Mouse (Mus musculus): Measurements from ENCODE around the gene Tshz2. TPM values are rescaled to one million over a fixed set of nuclear protein-coding genes. Genes with fewer than 3 reads are reported as not detected.

Tshz2 gene
- polyA plus RNA-seq, 1 experiment from 2014 or later: 43.0 TPM

- Histone ChIP-seq H3K4me3 (peak overlapping the region; percentile 79), H3K27ac (peak overlapping the region; percentile 91), H3K27me3 (no peaks in the 10 kb centered on the region), H3K9me3 (no peaks in the 10 kb centered on the region), H3K9ac (peak overlapping the region; percentile 92), H3K36me3 (no peaks in the 10 kb centered on the region), H3K4me1 (replicated peaks) (peaks cover 49% of the 10 kb centered on the region), H3K4me2 (peak overlapping the region; percentile 89)
- WGBS: 21% methylated on average over 17 of the region's 17 CpGs
- ATAC-seq (ENCODE audit: low FRiP score): no peak
Observed at GRCm38 (mm10) chr2:169634619-169635382, 2.0 kb downstream of the Tshz2 start.

- 18% methylated on average over 7 of the region's 7 CpGs for WGBS
- H3K9me3 ChIP-seq: no peaks in the 10 kb centered on the region
- H3K27me3 ChIP-seq: no peaks in the 10 kb centered on the region
- ATAC-seq (ENCODE audit: low FRiP score): no peak
- H3K9ac ChIP-seq: peak overlapping the region; percentile 92
- H3K36me3 ChIP-seq: no peaks in the 10 kb centered on the region
- H3K4me1 ChIP-seq (replicated peaks): peaks cover 54% of the 10 kb centered on the region
- H3K4me2 ChIP-seq: peak overlapping the region; percentile 89
- peak overlapping the region; percentile 79 for H3K4me3 ChIP-seq
- peak overlapping the region; percentile 91 for H3K27ac ChIP-seq
Observed at GRCm38 (mm10) chr2:169635428-169635827, 2.6 kb downstream of the Tshz2 start.

GRCm38 (mm10) chr2:169636414-169636813 lies 3.6 kb downstream of the Tshz2 start:
- no peaks in the 10 kb centered on the region for H3K9me3 ChIP-seq
- no peak for ATAC-seq (ENCODE audit: low FRiP score)
- H3K4me1 ChIP-seq (replicated peaks): peaks cover 59% of the 10 kb centered on the region
- peak overlapping the region; percentile 79 for H3K4me3 ChIP-seq
- no peaks in the 10 kb centered on the region for H3K27me3 ChIP-seq
- H3K36me3 ChIP-seq: no peaks in the 10 kb centered on the region
- peak overlapping the region; percentile 60 for H3K27ac ChIP-seq
- H3K4me2 ChIP-seq: peak overlapping the region; percentile 89
- WGBS: 54% methylated on average over 4 of the region's 4 CpGs
- peak overlapping the region; percentile 92 for H3K9ac ChIP-seq

- Histone ChIP-seq H3K9me3 (no peaks in the 10 kb centered on the region), H3K9ac (0 out of 2 replicates have a peak overlapping the region, but pooled peaks have one; percentile 29), H3K4me3 (no peak overlapping the region), H3K4me2 (no peak overlapping the region), H3K4me1 (replicated peaks) (peaks cover 43% of the 10 kb centered on the region), H3K27me3 (no peaks in the 10 kb centered on the region), H3K27ac (no peak overlapping the region), H3K36me3 (no peaks in the 10 kb centered on the region)
- no peak for ATAC-seq (ENCODE audit: low FRiP score)
- 56% methylated on average over 14 of the region's 14 CpGs for WGBS
Observed at GRCm38 (mm10) chr2:169641547-169641946, 8.7 kb downstream of the Tshz2 start.

GRCm38 (mm10) chr2:169642420-169642819 lies 9.6 kb downstream of the Tshz2 start:
- Histone ChIP-seq H3K36me3 (no peaks in the 10 kb centered on the region), H3K27me3 (no peaks in the 10 kb centered on the region), H3K4me3 (no peak overlapping the region), H3K9ac (no peak overlapping the region), H3K4me1 (replicated peaks) (peaks cover 34% of the 10 kb centered on the region), H3K27ac (no peak overlapping the region), H3K9me3 (no peaks in the 10 kb centered on the region), H3K4me2 (no peak overlapping the region)
- WGBS: 83% methylated on average over 8 of the region's 8 CpGs
- ATAC-seq (ENCODE audit: low FRiP score): no peak

- no peaks in the 10 kb centered on the region for H3K27me3 ChIP-seq
- 81% methylated on average over 7 of the region's 7 CpGs for WGBS
- H3K36me3 ChIP-seq: no peaks in the 10 kb centered on the region
- ATAC-seq (ENCODE audit: low FRiP score): no peak
- no peak overlapping the region for H3K4me3 ChIP-seq
- H3K9me3 ChIP-seq: no peaks in the 10 kb centered on the region
- H3K27ac ChIP-seq: no peak overlapping the region
- no peak overlapping the region for H3K9ac ChIP-seq
- no peak overlapping the region for H3K4me2 ChIP-seq
- H3K4me1 ChIP-seq (replicated peaks): 0 out of 2 replicates have a peak, but pooled peaks cover 3% of the 10 kb centered on the region
Observed at GRCm38 (mm10) chr2:169647091-169647490, 14.3 kb downstream of the Tshz2 start.

- Histone ChIP-seq H3K27ac (no peak overlapping the region), H3K4me2 (no peak overlapping the region), H3K4me3 (no peak overlapping the region), H3K36me3 (no peaks in the 10 kb centered on the region), H3K9ac (no peak overlapping the region), H3K27me3 (no peaks in the 10 kb centered on the region), H3K9me3 (no peaks in the 10 kb centered on the region), H3K4me1 (replicated peaks) (0 out of 2 replicates have a peak, but pooled peaks cover 3% of the 10 kb centered on the region)
- WGBS: 82% methylated on average over 7 of the region's 7 CpGs
- ATAC-seq (ENCODE audit: low FRiP score): no peak
Observed at GRCm38 (mm10) chr2:169649262-169649885, 16.6 kb downstream of the Tshz2 start.

GRCm38 (mm10) chr2:169653282-169653681 lies 20.5 kb downstream of the Tshz2 start:
- Histone ChIP-seq H3K36me3 (no peaks in the 10 kb centered on the region), H3K4me1 (replicated peaks) (peaks cover 15% of the 10 kb centered on the region), H3K4me3 (no peak overlapping the region), H3K9ac (no peak overlapping the region), H3K9me3 (no peaks in the 10 kb centered on the region), H3K4me2 (no peak overlapping the region), H3K27me3 (no peaks in the 10 kb centered on the region), H3K27ac (no peak overlapping the region)
- WGBS: 85% methylated on average over 1 of the region's 1 CpGs
- ATAC-seq (ENCODE audit: low FRiP score): no peak

- ATAC-seq (ENCODE audit: low FRiP score): no peak
- H3K36me3 ChIP-seq: no peaks in the 10 kb centered on the region
Observed at GRCm38 (mm10) chr2:169663792-169664191, 31.0 kb downstream of the Tshz2 start.

GRCm38 (mm10) chr2:169671264-169671663 lies 38.5 kb downstream of the Tshz2 start:
- WGBS: 91% methylated on average over 7 of the region's 7 CpGs
- ATAC-seq (ENCODE audit: low FRiP score): no peak
- Histone ChIP-seq H3K36me3 (no peaks in the 10 kb centered on the region), H3K4me2 (no peak overlapping the region), H3K9ac (no peak overlapping the region), H3K27ac (no peak overlapping the region), H3K4me3 (no peak overlapping the region), H3K4me1 (replicated peaks) (peaks cover 29% of the 10 kb centered on the region), H3K9me3 (no peaks in the 10 kb centered on the region), H3K27me3 (no peaks in the 10 kb centered on the region)

More at GRCm38 (mm10) chr2:169663792-169664191, 31.0 kb downstream of the Tshz2 start:
- Histone ChIP-seq H3K9ac (no peak overlapping the region), H3K4me3 (no peak overlapping the region), H3K27me3 (no peaks in the 10 kb centered on the region), H3K4me1 (replicated peaks) (peaks cover 56% of the 10 kb centered on the region), H3K4me2 (no peak overlapping the region), H3K9me3 (no peaks in the 10 kb centered on the region), H3K27ac (peak overlapping the region; percentile 53; the same call in 1 of the 2 replicates)
- WGBS: 47% methylated on average over 8 of the region's 8 CpGs

GRCm38 (mm10) chr2:169673786-169674185 lies 41.0 kb downstream of the Tshz2 start:
- no peak overlapping the region for H3K27ac ChIP-seq
- H3K4me3 ChIP-seq: no peak overlapping the region
- H3K4me1 ChIP-seq (replicated peaks): peaks cover 22% of the 10 kb centered on the region
- no peak overlapping the region for H3K4me2 ChIP-seq
- 82% methylated on average over 6 of the region's 6 CpGs for WGBS
- no peaks in the 10 kb centered on the region for H3K9me3 ChIP-seq
- no peaks in the 10 kb centered on the region for H3K36me3 ChIP-seq
- no peaks in the 10 kb centered on the region for H3K27me3 ChIP-seq
- no peak overlapping the region for H3K9ac ChIP-seq
- no peak for ATAC-seq (ENCODE audit: low FRiP score)

GRCm38 (mm10) chr2:169674209-169674608 lies 41.4 kb downstream of the Tshz2 start:
- Histone ChIP-seq H3K27ac (no peak overlapping the region), H3K4me2 (no peak overlapping the region), H3K27me3 (no peaks in the 10 kb centered on the region), H3K9ac (no peak overlapping the region), H3K9me3 (no peaks in the 10 kb centered on the region), H3K4me1 (replicated peaks) (peaks cover 22% of the 10 kb centered on the region), H3K36me3 (no peaks in the 10 kb centered on the region), H3K4me3 (no peak overlapping the region)
- WGBS: 90% methylated on average over 5 of the region's 5 CpGs
- no peak for ATAC-seq (ENCODE audit: low FRiP score)

All from hindbrain, embryonic 13.5 days (tissue).